Mouse (Mus musculus): ENCODE data around the gene Notch1.

Gene Notch1

GRCm38 (mm10) chr2:26516275-26516674, at the start of gene Notch1:
TSS of gene Notch1 (minus strand) at chr2:26516663.
- DNase-seq (ENCODE audit: low spot score): no peak

GRCm38 (mm10) chr2:26566221-26566620, 49.8 kb upstream of the Notch1 start:
- DNase-seq (ENCODE audit: low spot score): no peak

- DNase-seq (ENCODE audit: low spot score): no peak
These were observed 45.0 kb upstream of the Notch1 start for GRCm38 (mm10) chr2:26561351-26562016.

DNA sequence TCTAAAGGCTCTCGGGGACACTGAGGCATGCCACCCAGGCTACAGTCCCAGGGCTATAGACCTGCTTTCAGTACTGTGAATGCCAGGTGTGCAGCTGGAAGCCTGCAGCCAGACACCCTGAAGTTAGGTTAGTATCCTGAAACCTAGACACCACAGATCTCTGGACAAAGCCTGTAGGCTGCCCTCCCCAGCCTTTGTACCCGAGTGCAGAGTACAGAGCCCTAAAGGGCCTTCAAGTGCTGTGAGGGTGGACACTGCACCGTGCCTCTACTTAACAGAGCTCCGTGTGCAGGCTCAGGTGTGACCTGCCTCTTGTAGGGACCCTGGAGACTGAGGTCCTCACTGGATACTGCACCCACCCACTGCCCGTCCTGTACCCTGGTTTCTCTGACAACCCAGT, 44.0 kb upstream of the Notch1 start:
- no peak for DNase-seq (ENCODE audit: low spot score)

- no peak for DNase-seq (ENCODE audit: low spot score)
These were observed 40.1 kb upstream of the Notch1 start for GRCm38 (mm10) chr2:26556535-26556993.

- peak; percentile 44 for DNase-seq (ENCODE audit: low spot score)
These were observed 38.6 kb upstream of the Notch1 start for GRCm38 (mm10) chr2:26555076-26555475.

GRCm38 (mm10) chr2:26553904-26554303, 37.4 kb upstream of the Notch1 start:
- no peak for DNase-seq (ENCODE audit: low spot score)

DNA sequence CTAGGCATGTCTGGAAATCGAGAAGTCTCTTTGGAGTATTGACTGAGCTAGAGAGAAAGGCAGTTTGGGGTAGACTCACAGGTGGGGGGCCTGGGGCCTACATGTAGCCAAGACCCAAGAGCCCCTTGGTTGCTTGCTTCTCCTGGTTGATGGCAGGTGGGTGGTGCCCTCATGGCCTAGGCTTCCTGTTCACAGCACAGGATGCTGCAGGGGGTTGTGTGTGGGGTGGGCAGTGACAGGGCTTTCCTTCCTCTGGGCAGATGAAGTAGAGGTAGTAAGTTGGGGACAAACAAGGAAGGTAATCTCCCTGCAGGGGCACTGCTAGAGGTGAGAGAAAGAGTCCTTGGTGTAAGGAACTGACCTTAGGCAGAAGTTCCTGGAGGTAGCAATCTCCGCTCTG, 35.6 kb upstream of the Notch1 start:
- no peak for DNase-seq (ENCODE audit: low spot score)

DNA sequence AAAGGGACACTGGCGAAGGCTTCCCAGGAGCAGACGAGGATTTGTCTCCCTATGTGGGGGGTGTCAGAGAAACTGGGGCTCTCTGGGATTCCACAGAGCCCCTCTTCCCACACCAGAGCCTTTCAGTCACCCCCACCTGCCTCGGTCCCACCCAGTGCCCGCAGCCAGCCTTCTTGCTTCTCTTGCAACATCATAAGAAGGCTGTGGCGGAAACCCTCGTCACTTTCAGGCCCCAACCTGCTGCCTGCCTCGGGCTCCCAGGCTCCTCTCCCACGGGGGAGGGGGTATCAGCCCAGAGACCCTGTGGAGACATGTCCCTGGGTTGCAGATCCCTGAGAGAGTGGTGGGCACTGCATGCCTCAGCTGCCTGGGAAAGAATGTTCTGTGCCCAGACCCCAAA, 35.0 kb upstream of the Notch1 start:
- no peak for DNase-seq (ENCODE audit: low spot score)

GRCm38 (mm10) chr2:26550777-26551176, 34.3 kb upstream of the Notch1 start:
- no peak for DNase-seq (ENCODE audit: low spot score)

GRCm38 (mm10) chr2:26550205-26550604, 33.7 kb upstream of the Notch1 start:
- DNase-seq (ENCODE audit: low spot score): no peak

DNA sequence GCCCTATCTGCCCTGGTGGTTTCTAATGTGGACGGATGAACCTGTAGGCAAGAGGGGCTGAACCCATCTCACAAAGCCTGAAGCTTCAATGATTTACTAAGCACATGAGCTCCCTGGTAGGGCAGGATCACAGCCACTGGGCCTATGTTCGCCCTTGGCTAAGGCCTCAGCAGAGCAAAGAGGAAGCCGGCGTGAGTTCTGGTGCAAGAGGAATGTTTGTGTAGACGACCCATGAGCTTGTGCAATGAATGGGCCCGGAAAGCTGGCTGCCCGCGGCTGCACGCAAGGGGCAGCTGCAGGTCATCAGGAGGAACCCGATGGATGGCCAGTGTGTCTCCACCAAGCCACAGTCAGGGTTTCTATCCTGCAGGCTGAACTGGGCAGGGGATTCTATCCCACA, 33.3 kb upstream of the Notch1 start:
- DNase-seq (ENCODE audit: low spot score): no peak

DNA sequence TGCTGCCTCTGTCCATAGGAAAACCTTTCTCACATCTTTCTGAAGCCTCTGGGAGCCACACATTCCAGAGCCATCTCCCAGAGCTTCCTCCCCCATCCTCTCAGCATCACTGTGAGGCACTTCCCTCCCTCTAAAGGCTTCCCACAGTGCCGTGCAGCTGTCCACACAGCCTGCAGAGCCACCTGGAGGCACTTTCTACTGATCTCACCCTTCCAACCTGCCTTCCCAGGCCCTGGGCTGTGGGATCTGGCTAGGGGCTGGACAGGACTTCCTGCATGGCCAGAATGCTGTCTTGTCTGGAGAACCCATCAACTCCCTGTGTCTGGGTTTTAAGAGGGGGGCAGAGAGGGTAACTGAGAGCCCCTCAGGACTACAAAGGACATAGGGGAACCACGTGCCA, 31.0 kb upstream of the Notch1 start:
- no peak for DNase-seq (ENCODE audit: low spot score)

DNA sequence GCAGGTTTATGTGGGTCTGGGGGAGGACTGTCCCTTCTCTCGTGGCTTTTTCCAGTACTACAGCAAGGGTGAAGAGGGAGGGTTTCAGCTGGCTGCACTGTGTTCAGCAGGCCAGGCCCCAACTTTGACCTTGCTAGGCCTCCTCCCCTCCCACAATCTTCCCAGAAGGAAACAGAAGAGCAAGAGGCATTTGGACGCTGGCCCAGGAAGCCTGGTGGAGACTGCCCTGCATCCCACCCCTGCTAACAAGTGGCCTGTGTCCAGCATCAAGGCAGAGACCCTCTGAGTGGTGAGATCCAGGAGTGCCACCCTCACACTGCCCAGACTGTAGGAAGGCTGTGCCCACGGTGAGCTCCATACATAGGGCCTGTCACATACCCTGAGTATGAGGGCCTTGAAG, 27.8 kb upstream of the Notch1 start:
- DNase-seq (ENCODE audit: low spot score): no peak

DNA sequence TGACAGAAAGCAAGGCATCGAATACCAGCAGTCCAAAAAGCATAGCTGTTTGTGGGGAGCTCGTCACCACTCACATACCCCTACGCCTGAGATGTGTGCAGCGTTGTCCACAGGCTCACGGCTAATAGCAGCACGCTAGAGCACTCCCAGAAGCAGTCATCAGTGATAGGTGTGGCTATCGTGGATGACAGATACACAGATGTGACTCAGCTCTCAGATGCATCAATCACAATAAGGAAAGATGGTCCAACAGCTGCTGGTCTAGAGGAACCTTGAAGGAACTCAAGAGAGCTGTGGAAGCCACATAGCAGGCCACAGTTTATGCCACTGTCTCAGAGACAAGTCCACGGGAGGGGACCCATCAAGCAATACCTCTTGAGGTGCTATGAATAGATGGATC, 27.3 kb upstream of the Notch1 start:
- no peak for DNase-seq (ENCODE audit: low spot score)

GRCm38 (mm10) chr2:26543155-26543554, 26.7 kb upstream of the Notch1 start:
- no peak for DNase-seq (ENCODE audit: low spot score)

- no peak for DNase-seq (ENCODE audit: low spot score)
These were observed 24.9 kb upstream of the Notch1 start for GRCm38 (mm10) chr2:26541258-26541910.

- DNase-seq (ENCODE audit: low spot score): no peak
These were observed 24.3 kb upstream of the Notch1 start for GRCm38 (mm10) chr2:26540721-26541120.

DNA sequence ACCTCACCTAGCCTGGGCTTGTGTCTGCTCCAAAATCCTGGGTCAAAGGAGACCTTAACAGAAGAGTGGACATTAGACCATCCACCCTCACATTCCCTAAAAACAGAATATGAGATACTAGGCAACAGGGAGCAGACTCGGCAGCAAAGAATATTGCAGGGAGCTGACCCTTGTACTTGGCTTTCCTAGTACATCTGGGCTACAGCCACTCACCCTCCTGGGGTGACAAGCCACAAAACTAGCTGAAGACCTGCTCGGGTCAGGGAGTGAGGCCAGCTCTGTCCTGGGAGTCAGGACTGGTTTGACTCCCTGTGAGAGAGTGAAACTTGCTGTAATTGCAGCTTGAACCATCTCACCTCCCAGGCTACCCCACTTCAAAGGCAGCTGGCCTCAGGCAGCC, 23.1 kb upstream of the Notch1 start:
- DNase-seq (ENCODE audit: low spot score): no peak

DNA sequence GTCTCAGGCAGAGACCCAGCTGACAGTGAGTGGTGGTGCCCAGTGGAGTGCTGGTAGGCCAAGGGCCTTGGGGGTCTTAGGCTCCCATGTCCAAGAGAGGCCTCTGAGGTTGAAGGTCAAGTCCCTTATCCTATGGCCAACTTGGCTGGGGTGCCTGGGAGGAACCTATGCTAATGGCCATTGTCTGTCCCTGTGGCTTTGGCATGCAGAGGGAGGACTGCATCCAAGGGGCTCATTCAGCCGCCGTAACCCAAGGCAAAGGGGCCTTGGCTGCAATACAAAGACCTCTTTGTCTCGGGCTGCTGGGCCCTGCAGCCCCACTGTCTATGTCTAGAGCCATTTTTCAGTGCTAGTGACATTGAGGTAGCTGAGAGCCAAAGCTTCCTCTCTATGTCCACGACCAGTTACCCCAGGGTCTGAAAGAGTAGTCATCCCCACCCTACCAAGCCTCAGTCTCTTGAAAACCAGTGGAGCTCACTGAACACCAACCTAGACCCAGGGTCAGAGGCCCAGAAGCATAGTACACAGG, 19.1 kb upstream of the Notch1 start:
- DNase-seq (ENCODE audit: low spot score): no peak

GRCm38 (mm10) chr2:26534616-26535015, 18.2 kb upstream of the Notch1 start:
- DNase-seq (ENCODE audit: low spot score): no peak

DNA sequence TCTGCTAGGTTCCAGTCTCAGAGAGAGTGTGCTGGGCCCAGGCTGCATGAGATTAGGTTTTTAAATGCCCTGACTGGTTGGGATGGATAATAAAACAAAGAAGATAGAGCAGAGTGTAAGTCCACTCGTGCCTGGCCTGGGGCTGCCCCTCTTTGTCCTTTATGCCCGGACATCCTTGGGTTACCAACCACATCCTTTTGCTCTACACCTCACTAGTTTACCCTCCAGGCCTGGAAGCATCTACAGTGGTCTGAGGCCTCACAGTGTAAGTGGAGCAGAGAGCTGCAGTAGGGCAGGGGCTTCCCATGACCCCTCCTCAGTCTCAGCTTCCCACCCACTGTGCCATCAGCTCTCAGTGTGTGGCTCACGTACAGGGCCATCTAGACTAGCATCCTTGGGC, 17.7 kb upstream of the Notch1 start:
- no peak for DNase-seq (ENCODE audit: low spot score)

DNA sequence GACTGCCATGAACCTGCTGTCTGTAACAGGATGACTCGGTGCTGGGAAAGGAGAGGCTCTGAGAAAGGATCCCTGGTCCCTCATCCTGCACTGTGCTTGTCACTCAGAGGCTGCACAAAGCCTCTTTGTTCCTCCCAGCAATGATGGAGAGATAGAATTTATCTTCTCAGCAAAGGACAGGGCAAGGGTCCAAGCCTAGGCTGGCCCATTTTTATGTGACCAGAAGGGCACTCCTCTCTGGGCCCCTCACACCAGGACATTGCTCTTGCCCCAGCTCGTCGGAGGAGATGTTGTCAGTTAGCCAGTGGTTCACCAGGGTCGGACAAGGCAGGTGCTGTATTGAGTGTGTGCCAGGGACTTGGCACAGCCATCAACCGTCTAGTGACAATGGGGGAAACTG, 16.8 kb upstream of the Notch1 start:
- DNase-seq (ENCODE audit: low spot score): no peak

DNA sequence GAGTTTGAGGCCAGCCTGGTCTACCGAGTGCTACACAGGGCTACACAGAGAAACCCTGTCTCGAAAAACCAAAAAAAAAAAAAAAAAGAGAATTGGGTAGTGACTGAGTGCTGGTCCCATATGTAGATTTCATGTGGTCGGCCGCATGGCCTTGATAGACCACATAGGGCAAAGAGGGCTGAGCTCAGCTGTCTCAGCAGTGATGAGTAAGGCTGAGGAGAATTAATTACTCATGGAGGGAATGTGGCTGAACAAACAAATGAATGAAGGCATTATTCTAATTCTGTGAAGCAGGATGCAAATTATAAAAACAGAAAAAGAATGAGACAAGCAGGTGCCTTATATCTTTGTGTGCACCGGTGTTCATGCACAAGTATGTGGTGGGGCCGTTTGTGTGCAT, 15.4 kb upstream of the Notch1 start:
- DNase-seq (ENCODE audit: low spot score): no peak

Measured in ovary, postnatal 14 days (tissue).